Comparison of ENCODE assay signal across 7 mouse cellular contexts in the genomic region with DNA sequence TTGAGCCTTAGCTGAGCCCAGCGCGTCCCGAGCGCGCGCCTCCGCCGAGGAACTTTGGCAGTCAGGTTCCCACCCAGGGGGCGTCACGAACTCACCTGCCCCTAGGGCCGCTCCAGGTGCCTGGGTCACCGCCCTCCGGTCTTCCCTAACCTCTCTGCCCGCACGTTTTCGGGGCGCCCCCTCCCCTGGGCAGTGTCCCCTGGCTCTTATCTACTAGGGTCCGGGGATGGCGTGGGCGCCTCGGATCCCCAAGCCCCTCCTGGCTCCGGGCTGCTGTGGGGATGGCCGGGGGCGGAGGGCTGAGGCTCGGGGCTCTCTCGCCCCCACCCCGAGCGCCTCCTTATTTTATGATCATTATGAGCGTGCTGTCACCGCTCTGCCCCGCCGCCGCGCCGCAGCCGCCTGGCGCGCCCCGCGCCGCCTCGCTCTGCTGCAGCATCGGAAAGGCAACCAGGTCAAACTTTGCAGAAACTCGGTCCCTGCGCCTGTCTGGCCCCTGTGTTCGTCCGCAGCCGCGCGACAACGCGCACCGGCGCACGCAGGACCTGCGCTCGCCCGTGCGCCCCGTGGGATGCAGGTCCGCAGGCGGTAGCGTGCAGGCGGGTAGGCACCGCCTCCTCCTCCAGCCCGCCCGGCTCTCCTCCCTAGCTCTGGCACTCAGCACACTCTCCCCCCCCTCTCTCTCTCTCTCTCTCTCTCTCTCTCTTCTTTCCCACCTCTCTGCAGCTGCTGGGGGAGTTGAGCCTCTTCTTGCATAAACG. TPM values are rescaled to one million over a fixed set of nuclear protein-coding genes. Genes with fewer than 3 reads are reported as not detected.
A peak's percentile ranks its signal among the peaks of the same experiment; 100 is the strongest.
DNase-seq lines count a peak whose midpoint lies in the region; ATAC-seq and TF ChIP-seq lines count a peak whose summit lies in the region.

A gene (minus strand): TSS at position 747 of the 761 bp plus-strand sequence.

- H3K4me2 ChIP-seq in heart, postnatal 0 days (ENCODE audit: low read depth, low read length), result peak within 1 kb of the TSS; percentile 97
- peak within 1 kb of the TSS; percentile 99 for H3K4me2 ChIP-seq in limb, embryonic 15.5 days
- peak within 1 kb of the TSS; percentile 91 for H3K4me2 ChIP-seq in neural tube, embryonic 12.5 days (replicated peaks)

- H3K4me3 ChIP-seq in ES-Bruce4 (ENCODE audit: low read depth, low read length), result peak within 1 kb of the TSS; percentile 57
- peak within 1 kb of the TSS; percentile 88 for H3K4me3 ChIP-seq in erythroblast, embryonic 14.5 days (replicated peaks)
- H3K4me3 ChIP-seq in heart, postnatal 0 days (ENCODE audit: low read depth, low read length), result peak within 1 kb of the TSS; percentile 67
- peak within 1 kb of the TSS; percentile 63 for H3K4me3 ChIP-seq in limb, embryonic 15.5 days
- H3K4me3 ChIP-seq in neural tube, embryonic 12.5 days, result peak within 1 kb of the TSS; percentile 62
- H3K4me3 ChIP-seq in thymus, adult 2 months (ENCODE audit: control insufficient read depth, insufficient read depth, low read length), result peak within 1 kb of the TSS; percentile 65

- H3K36me3 ChIP-seq in ES-Bruce4 (ENCODE audit: control insufficient read depth, insufficient read depth, low read length, poor library complexity, severe bottlenecking), result no peaks in the 10 kb centered on the region
- peaks cover 44% of the 10 kb centered on the region for H3K36me3 ChIP-seq in erythroblast, embryonic 14.5 days (ENCODE audit: control insufficient read depth)
- no peaks in the 10 kb centered on the region for H3K36me3 ChIP-seq in heart, postnatal 0 days (replicated peaks; ENCODE audit: control insufficient read depth, insufficient read depth, low read length)
- H3K36me3 ChIP-seq in limb, embryonic 15.5 days, result no peaks in the 10 kb centered on the region
- no peaks in the 10 kb centered on the region for H3K36me3 ChIP-seq in neural tube, embryonic 12.5 days
- peaks cover 10% of the 10 kb centered on the region for H3K36me3 ChIP-seq in thymus, adult 2 months (ENCODE audit: control insufficient read depth, insufficient read depth, low read length)

- H3K27me3 ChIP-seq in ES-Bruce4 (ENCODE audit: control insufficient read depth, insufficient read depth, low read length, poor library complexity, severe bottlenecking), result no peaks in the 10 kb centered on the region; the same call in 1 of the 2 replicates
- H3K27me3 ChIP-seq in erythroblast, embryonic 14.5 days (ENCODE audit: control insufficient read depth), result peaks cover 36% of the 10 kb centered on the region
- no peaks in the 10 kb centered on the region for H3K27me3 ChIP-seq in heart, postnatal 0 days (ENCODE audit: control insufficient read depth, insufficient read depth, low read length)
- H3K27me3 ChIP-seq in limb, embryonic 15.5 days, result peaks cover 78% of the 10 kb centered on the region
- peaks cover 77% of the 10 kb centered on the region for H3K27me3 ChIP-seq in neural tube, embryonic 12.5 days (replicated peaks)
- H3K27me3 ChIP-seq in thymus, adult 2 months (ENCODE audit: control insufficient read depth, insufficient read depth, low read length), result no peaks in the 10 kb centered on the region

- ATAC-seq in activated CD4-positive, CD25-positive, alpha-beta regulatory T cell, adult 4 months, result peak; percentile 26
- ATAC-seq in heart, postnatal 0 days (ENCODE audit: insufficient read depth, low read depth), result peak; percentile 28
- no peak for ATAC-seq in limb, embryonic 15.5 days (ENCODE audit: insufficient number of reproducible peaks, low FRiP score, low TSS enrichment, low read depth)
- ATAC-seq in neural tube, embryonic 12.5 days (ENCODE audit: low FRiP score, low read depth), result peak; percentile 66; the same call in 1 of the 2 replicates

- TF ChIP-seq POLR2A in ES-Bruce4 (IDR thresholded peaks at IDR 0.05; ENCODE audit: insufficient read depth, low read length), result no peak
- peak; percentile 88 for TF ChIP-seq POLR2A in thymus, adult 2 months (IDR thresholded peaks at IDR 0.05; ENCODE audit: control insufficient read depth, extremely low read depth, insufficient read depth, low read length, poor library complexity)

- TF ChIP-seq CTCF in ES-Bruce4 (IDR thresholded peaks at IDR 0.05; ENCODE audit: low read depth, low read length), result no peak
- no peak for TF ChIP-seq CTCF in heart, postnatal 0 days (IDR thresholded peaks at IDR 0.05; ENCODE audit: low read depth)
- TF ChIP-seq CTCF in thymus, adult 2 months (IDR thresholded peaks at IDR 0.05; ENCODE audit: borderline replicate concordance, control insufficient read depth, extremely low read depth, insufficient read depth, low read length, poor library complexity), result peak; percentile 33; the same call in 1 of the 2 replicates

- H3K27ac ChIP-seq in ES-Bruce4 (ENCODE audit: insufficient read depth, low read length), result no peak within 1 kb of the TSS
- H3K27ac ChIP-seq in heart, postnatal 0 days (ENCODE audit: low read depth), result peak within 1 kb of the TSS; percentile 90
- no peak within 1 kb of the TSS for H3K27ac ChIP-seq in limb, embryonic 15.5 days
- no peak within 1 kb of the TSS for H3K27ac ChIP-seq in neural tube, embryonic 12.5 days
- H3K27ac ChIP-seq in thymus, adult 2 months (ENCODE audit: control insufficient read depth, insufficient read depth, low read length), result peak within 1 kb of the TSS; percentile 89

- no peak for TF ChIP-seq EP300 in ES-Bruce4 (IDR thresholded peaks at IDR 0.05; ENCODE audit: insufficient read depth, low read depth, low read length)
- TF ChIP-seq EP300 in heart, postnatal 0 days (IDR thresholded peaks at IDR 0.05; ENCODE audit: low read depth), result no peak

- peaks cover under 1% of the 10 kb centered on the region for H3K4me1 ChIP-seq in ES-Bruce4 (ENCODE audit: control insufficient read depth, insufficient read depth, low read length)
- peaks cover 91% of the 10 kb centered on the region for H3K4me1 ChIP-seq in erythroblast, embryonic 14.5 days (ENCODE audit: control insufficient read depth)
- peaks cover 28% of the 10 kb centered on the region for H3K4me1 ChIP-seq in heart, postnatal 0 days (ENCODE audit: control insufficient read depth, insufficient read depth)
- peaks cover 29% of the 10 kb centered on the region for H3K4me1 ChIP-seq in limb, embryonic 15.5 days
- H3K4me1 ChIP-seq in neural tube, embryonic 12.5 days, result peaks cover 31% of the 10 kb centered on the region
- H3K4me1 ChIP-seq in thymus, adult 2 months (replicated peaks; ENCODE audit: control insufficient read depth, insufficient read depth, low read length), result peaks cover 15% of the 10 kb centered on the region

- DNase-seq in heart, postnatal 0 days (ENCODE audit: low spot score), result peak; percentile 82
- peak; percentile 70 for DNase-seq in thymus, adult 2 months

- peak within 1 kb of the TSS; percentile 69 for H3K9ac ChIP-seq in ES-Bruce4 (ENCODE audit: low read depth, poor library complexity, severe bottlenecking)
- H3K9ac ChIP-seq in heart, postnatal 0 days (replicated peaks; ENCODE audit: low read depth, low read length), result peak within 1 kb of the TSS; percentile 73
- peak within 1 kb of the TSS; percentile 35 for H3K9ac ChIP-seq in limb, embryonic 15.5 days
- H3K9ac ChIP-seq in neural tube, embryonic 12.5 days, result peak within 1 kb of the TSS; percentile 54

- H3K9me3 ChIP-seq in ES-Bruce4 (replicated peaks; ENCODE audit: control insufficient read depth, insufficient read depth, low read length, poor library complexity, severe bottlenecking), result no peaks in the 10 kb centered on the region
- H3K9me3 ChIP-seq in erythroblast, embryonic 14.5 days (ENCODE audit: control insufficient read depth, low read length), result no peaks in the 10 kb centered on the region
- H3K9me3 ChIP-seq in heart, postnatal 0 days (replicated peaks; ENCODE audit: control insufficient read depth, low read length), result no peaks in the 10 kb centered on the region
- H3K9me3 ChIP-seq in limb, embryonic 15.5 days, result no peaks in the 10 kb centered on the region
- H3K9me3 ChIP-seq in neural tube, embryonic 12.5 days, result no peaks in the 10 kb centered on the region

- WGBS in heart, postnatal 0 days, result under 1% methylated on average over 65 of the region's 68 CpGs
- WGBS in limb, embryonic 15.5 days, result 1% methylated on average over 66 of the region's 68 CpGs
- WGBS in neural tube, embryonic 12.5 days, result under 1% methylated on average over 68 of the region's 68 CpGs
- under 1% methylated on average over 67 of the region's 68 CpGs for WGBS in thymus, adult 2 months

RNA-seq across cellular contexts. Expression of the gene that starts here (rescaled TPM):
- 1.6 and 3.0 TPM in 2 replicates for polyA plus RNA-seq in ES-Bruce4 (2011; ENCODE audit: insufficient read depth, insufficient read length, low read depth, missing spikeins)
- 10 to 100 TPM; 23.6 to 27.1 TPM for polyA plus RNA-seq in activated CD4-positive, CD25-positive, alpha-beta regulatory T cell, adult 4 months (2017; shearing (Covaris generic))
- 9.8 and 12.5 TPM in 2 replicates for polyA plus RNA-seq in erythroblast, embryonic 14.5 days (2012)
- total RNA-seq in heart, postnatal 0 days (2014; rRNA removed; ENCODE audit: low replicate concordance), result 28.7 and 34.9 TPM in 2 replicates
- 14.6 and 18.0 TPM in 2 replicates for polyA plus RNA-seq in heart, postnatal 0 days (2015; fragmentation: Nextera tagmentation; extraction: Ambion mirVana)
- 4.1 and 5.3 TPM in 2 replicates for polyA plus RNA-seq in limb, embryonic 15.5 days (2015; fragmentation: Nextera tagmentation; extraction: Ambion mirVana)
- 2.2 and 2.9 TPM in 2 replicates for polyA plus RNA-seq in neural tube, embryonic 12.5 days (2016; fragmentation: Nextera tagmentation; extraction: Ambion mirVana)
- 189 and 210 TPM in 2 replicates for polyA plus RNA-seq in thymus, adult 2 months (2012; rRNA removed)

Comparison
In these comparisons a context has a peak if more than half of its experiments do, and no peak if none do; other contexts are left out.
1. H3K27ac ChIP-seq: peak in heart, postnatal 0 days (single experiment) and thymus, adult 2 months (single experiment); none in ES-Bruce4 (single experiment), limb, embryonic 15.5 days (single experiment) and neural tube, embryonic 12.5 days (single experiment).
2. Peak in every context shown above with its lines, with median percentiles within 50 percentile points of each other: H3K4me3 ChIP-seq, H3K9ac ChIP-seq and H3K4me2 ChIP-seq.